Mouse (Mus musculus) thymus, adult 2 months (tissue): ENCODE data around the gene Zfp622. TPM values are rescaled to one million over a fixed set of nuclear protein-coding genes. Genes with fewer than 3 reads are reported as not detected.

Source experiments
- DNase-seq: peaks from one replicate; pipeline ENCODE4 v3.0.0; 2021
- H3K27ac ChIP-seq: fragments of 200-500 bp; 2 replicates; pipeline ENCODE4 v1.5.1; 2012; ENCODE audit warnings: low read length, control low read depth; ENCODE audit not compliant: control insufficient read depth, insufficient read depth
- H3K27me3 ChIP-seq: fragments of 200-500 bp; 2 replicates; pipeline ENCODE4 v1.6.1; 2012; ENCODE audit warnings: mild to moderate bottlenecking, low read length, moderate library complexity, mixed read lengths; ENCODE audit not compliant: control insufficient read depth, insufficient read depth
- H3K36me3 ChIP-seq: fragments of 200-500 bp; 2 replicates; pipeline ENCODE4 v1.6.1; 2012; ENCODE audit warnings: mild to moderate bottlenecking, low read length, moderate library complexity; ENCODE audit not compliant: control insufficient read depth, insufficient read depth
- H3K4me1 ChIP-seq: fragments of 200-500 bp; replicated peaks from 2 replicates; pipeline ENCODE4 v1.6.1; 2012; ENCODE audit warnings: low read length; ENCODE audit not compliant: control insufficient read depth, insufficient read depth
- H3K4me3 ChIP-seq: fragments of 200-500 bp; 2 replicates; pipeline ENCODE4 v1.5.1; 2012; ENCODE audit warnings: mild to moderate bottlenecking, low read length, control low read depth, moderate library complexity; ENCODE audit not compliant: control insufficient read depth, insufficient read depth
- CTCF ChIP-seq: fragments of 200-500 bp; IDR thresholded peaks from 2 replicates; pipeline ENCODE4 v1.5.1; 2012; ENCODE audit warnings: mild to moderate bottlenecking, control low read depth, low read length, moderate library complexity, borderline replicate concordance; ENCODE audit not compliant: control insufficient read depth, poor library complexity, insufficient read depth; ENCODE audit errors: extremely low read depth
- POLR2A ChIP-seq: fragments of 200-500 bp; IDR thresholded peaks from 2 replicates; pipeline ENCODE4 v1.6.1; 2012; ENCODE audit warnings: mild to moderate bottlenecking, low read length, control low read depth, moderate library complexity; ENCODE audit not compliant: control insufficient read depth, poor library complexity, insufficient read depth; ENCODE audit errors: extremely low read depth
- WGBS: fragments of 180-500 bp; shearing (Covaris S2); methylation state at CpG from one replicate; pipeline ENCODE4 v1.1.7; 2018; 5-methylcytosine and 5-hydroxymethylcytosine counted together
- polyA plus RNA-seq: library from polyadenylated mRNA; depleted of rRNA; stranded (reverse); fragments of >200 nt; gene quantifications from 2 replicates; pipeline ENCODE4 v1.2.3, GENCODE M21; 2012; rRNA removed

Zfp622 gene
- polyA plus RNA-seq, 1 experiment: 20.6 TPM

DNA sequence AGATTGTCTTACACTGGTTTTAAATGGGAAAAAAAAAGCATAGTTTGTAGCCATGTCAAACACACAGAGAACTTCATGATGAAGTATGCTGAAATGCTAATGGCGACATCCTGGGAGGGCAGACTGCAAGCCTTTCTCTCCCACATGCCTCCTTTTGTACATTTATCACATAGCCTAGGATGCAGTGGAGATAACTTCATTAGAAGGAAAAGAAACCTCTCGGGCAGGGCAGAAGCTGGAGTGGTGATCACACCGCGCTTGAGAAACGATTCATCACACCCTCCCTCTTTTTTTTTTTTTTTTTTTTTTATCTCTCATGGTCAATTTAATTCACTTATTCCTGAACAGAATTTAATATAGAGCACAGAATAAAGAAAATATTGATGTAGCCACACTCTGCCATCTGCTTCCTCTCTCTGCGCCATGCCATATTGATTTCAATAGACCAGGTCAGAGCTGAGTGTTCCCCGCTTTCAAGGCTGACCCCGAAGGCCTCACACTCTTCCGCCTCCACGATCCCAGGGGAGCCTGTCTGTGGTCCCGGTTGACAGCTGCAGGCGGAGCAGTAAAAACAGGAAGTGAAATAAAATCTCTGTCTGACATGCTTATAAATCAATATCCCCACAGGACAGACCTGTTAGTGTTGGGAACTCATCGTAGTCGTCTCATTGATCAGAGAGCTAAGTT is 32.0 kb downstream of the Zfp622 start:
- H3K27ac ChIP-seq: no peak overlapping the region
- no peak for TF ChIP-seq CTCF
- TF ChIP-seq POLR2A: no peak
- H3K4me3 ChIP-seq: no peak overlapping the region
- no peaks in the 10 kb centered on the region for H3K27me3 ChIP-seq
- DNase-seq: no peak
- 32% methylated on average over 14 of the region's 14 CpGs for WGBS
- H3K36me3 ChIP-seq: no peaks in the 10 kb centered on the region
- no peaks in the 10 kb centered on the region for H3K4me1 ChIP-seq

GRCm38 (mm10) chr15:26021721-26022120 is 37.6 kb downstream of the Zfp622 start:
- Histone ChIP-seq H3K27me3 (no peaks in the 10 kb centered on the region), H3K36me3 (no peaks in the 10 kb centered on the region), H3K4me3 (no peak overlapping the region), H3K27ac (no peak overlapping the region), H3K4me1 (no peaks in the 10 kb centered on the region)
- no peak for TF ChIP-seq CTCF
- TF ChIP-seq POLR2A: no peak
- no peak for DNase-seq
- 88% methylated on average over 8 of the region's 8 CpGs for WGBS

GRCm38 (mm10) chr15:26022636-26023035 is 38.5 kb downstream of the Zfp622 start:
- DNase-seq: no peak
- H3K27ac ChIP-seq: no peak overlapping the region
- no peaks in the 10 kb centered on the region for H3K27me3 ChIP-seq
- TF ChIP-seq POLR2A: no peak
- no peak for TF ChIP-seq CTCF
- H3K4me3 ChIP-seq: no peak overlapping the region
- WGBS: 96% methylated on average over 5 of the region's 5 CpGs
- no peaks in the 10 kb centered on the region for H3K36me3 ChIP-seq
- no peaks in the 10 kb centered on the region for H3K4me1 ChIP-seq

GRCm38 (mm10) chr15:26031692-26032091 is 47.5 kb downstream of the Zfp622 start:
- Histone ChIP-seq H3K4me1 (no peaks in the 10 kb centered on the region), H3K27ac (no peak overlapping the region), H3K36me3 (no peaks in the 10 kb centered on the region), H3K4me3 (no peak overlapping the region), H3K27me3 (no peaks in the 10 kb centered on the region)
- WGBS: 84% methylated on average over 3 of the region's 3 CpGs
- no peak for TF ChIP-seq CTCF
- DNase-seq: no peak

GRCm38 (mm10) chr15:26040567-26040966 is 56.4 kb downstream of the Zfp622 start:
- no peak for DNase-seq
- Histone ChIP-seq H3K4me1 (no peaks in the 10 kb centered on the region), H3K4me3 (no peak overlapping the region), H3K36me3 (no peaks in the 10 kb centered on the region), H3K27ac (no peak overlapping the region), H3K27me3 (no peaks in the 10 kb centered on the region)
- WGBS: 41% methylated on average over 1 of the region's 1 CpGs
- TF ChIP-seq POLR2A (no peak), CTCF (no peak)

DNA sequence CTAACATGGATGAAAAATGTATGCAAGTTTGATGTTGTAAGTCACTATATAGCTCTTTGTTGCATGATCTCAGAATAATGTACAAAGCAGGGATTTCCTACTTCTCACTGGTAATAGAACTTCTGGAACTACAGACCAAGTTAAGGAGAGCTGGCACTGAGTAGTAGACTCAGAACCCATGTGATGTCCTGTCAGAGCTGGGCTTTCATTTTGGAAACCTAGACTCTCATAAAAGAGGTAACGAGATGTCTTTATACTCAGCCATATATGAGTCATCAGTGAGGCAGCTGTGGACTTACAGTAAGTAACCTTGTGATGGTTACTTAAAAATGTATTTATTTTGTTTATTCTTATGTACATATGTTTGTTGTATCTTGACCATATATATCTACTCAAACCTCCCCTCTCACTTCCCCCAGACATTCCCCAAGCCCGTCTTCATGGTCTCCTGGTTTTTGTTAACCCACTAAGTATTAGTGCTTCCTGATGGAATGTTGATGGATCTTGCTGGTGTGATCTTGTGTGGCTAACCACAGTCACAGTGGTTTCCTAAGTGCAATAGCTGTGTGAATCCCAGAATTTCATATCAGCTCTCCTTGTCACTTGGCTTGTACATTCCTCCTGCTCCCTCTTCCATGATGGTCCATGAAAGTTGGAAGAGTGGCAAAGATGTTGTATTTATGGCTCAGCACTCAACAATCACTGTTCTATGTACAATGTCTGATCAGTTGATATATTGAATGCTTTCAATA is 57.2 kb downstream of the Zfp622 start:
- DNase-seq: no peak
- no peaks in the 10 kb centered on the region for H3K4me1 ChIP-seq
- WGBS: 92% methylated on average over 2 of the region's 2 CpGs
- H3K27ac ChIP-seq: no peak overlapping the region
- TF ChIP-seq POLR2A (no peak), CTCF (no peak)
- H3K4me3 ChIP-seq: no peak overlapping the region
- no peaks in the 10 kb centered on the region for H3K36me3 ChIP-seq
- H3K27me3 ChIP-seq: no peaks in the 10 kb centered on the region

Other genes with a start within 250 kb of the Zfp622 start
- 6.7 and 8.3 TPM in 2 replicates for gene Retreg1, start 141.2 kb upstream of the Zfp622 start, polyA plus RNA-seq